Mouse (Mus musculus) heart, embryonic 13.5 days (tissue): Measurements from ENCODE around the gene Cfap161. TPM values are rescaled to one million over a fixed set of nuclear protein-coding genes. Genes with fewer than 3 reads are reported as not detected.
A peak's percentile ranks its signal among the peaks of the same experiment; 100 is the strongest.

ENCODE experiments used
- ATAC-seq: fragments of 200-750 bp; cut with Nextera tagmentation; 2 replicates; pipeline ENCODE4 v1.8.0; 2017; ENCODE audit warnings: moderate TSS enrichment; ENCODE audit not compliant: insufficient number of reproducible peaks, low FRiP score, low TSS enrichment; ENCODE audit errors: extremely low read depth
- H3K27ac ChIP-seq: fragments of 300-500 bp; sonication (generic); replicated peaks from 2 replicates; pipeline ENCODE4 v1.5.1; 2015; ENCODE audit warnings: moderate library complexity, mild to moderate bottlenecking, inconsistent platforms
- H3K27me3 ChIP-seq: fragments of 300-500 bp; sonication (generic); replicated peaks from 2 replicates; pipeline ENCODE4 v1.6.1; 2015; ENCODE audit warnings: mild to moderate bottlenecking, inconsistent platforms
- H3K36me3 ChIP-seq: fragments of 300-500 bp; sonication (generic); 2 replicates; pipeline ENCODE4 v1.6.1; 2015; ENCODE audit warnings: mild to moderate bottlenecking, inconsistent platforms
- H3K4me1 ChIP-seq: fragments of 300-500 bp; sonication (generic); 2 replicates; pipeline ENCODE4 v1.6.1; 2015; ENCODE audit warnings: inconsistent platforms
- H3K4me2 ChIP-seq: fragments of 300-500 bp; sonication (generic); 2 replicates; pipeline ENCODE4 v1.6.1; 2015; ENCODE audit warnings: inconsistent platforms, mild to moderate bottlenecking, moderate library complexity
- H3K4me3 ChIP-seq: fragments of 300-500 bp; sonication (generic); 2 replicates; pipeline ENCODE4 v1.5.1; 2015; ENCODE audit warnings: moderate library complexity, mild to moderate bottlenecking, inconsistent platforms
- H3K9ac ChIP-seq: fragments of 300-500 bp; sonication (generic); 2 replicates; pipeline ENCODE4 v1.6.1; 2015; ENCODE audit warnings: inconsistent platforms, mild to moderate bottlenecking, moderate library complexity
- H3K9me3 ChIP-seq: fragments of 300-500 bp; sonication (generic); 2 replicates; pipeline ENCODE4 v1.6.1; 2016; ENCODE audit warnings: inconsistent platforms
- WGBS: fragments of 180-500 bp; shearing (Covaris S2); methylation state at CpG from one replicate; pipeline ENCODE4 v1.1.7; 2015; ENCODE audit warnings: mixed read lengths; 5-methylcytosine and 5-hydroxymethylcytosine counted together
- polyA plus RNA-seq: library from polyadenylated mRNA; unstranded; fragments of >200 nt; fragmentation: Nextera tagmentation; extraction: Ambion mirVana; gene quantifications from 2 replicates; pipeline ENCODE4 v1.2.1, GENCODE M21; 2015

Cfap161 gene
- polyA plus RNA-seq, 1 experiment from 2014 or later = 4.4 TPM

DNA sequence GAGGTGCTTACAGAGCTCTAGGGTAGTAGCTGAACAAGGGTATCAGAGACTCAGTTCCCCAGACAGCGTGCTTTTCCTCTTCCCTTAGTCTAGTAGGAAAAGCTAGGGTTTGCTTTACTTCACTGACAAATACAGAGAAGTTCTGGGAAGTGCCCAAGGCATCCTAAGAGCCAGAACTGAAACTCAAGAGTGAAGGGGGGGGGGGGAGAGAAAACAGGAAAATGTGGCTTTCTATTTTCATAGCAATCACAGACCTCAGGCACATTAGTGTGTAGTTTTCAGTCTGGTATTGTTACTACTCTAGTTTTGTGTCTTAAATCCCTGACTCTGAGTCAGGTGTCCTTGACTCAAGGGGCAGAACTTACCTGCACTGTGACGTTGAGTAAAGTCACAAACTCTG lies 7.3 kb upstream of the Cfap161 start:
- H3K27ac ChIP-seq = no peak overlapping the region
- H3K4me1 ChIP-seq = peaks cover 33% of the 10 kb centered on the region
- H3K4me3 ChIP-seq = no peak overlapping the region
- H3K9ac ChIP-seq = no peak overlapping the region
- H3K9me3 ChIP-seq = no peaks in the 10 kb centered on the region
- no peaks in the 10 kb centered on the region for H3K36me3 ChIP-seq
- no peak for ATAC-seq
- no peaks in the 10 kb centered on the region for H3K27me3 ChIP-seq
- H3K4me2 ChIP-seq = no peak overlapping the region
- 71% methylated on average over 2 of the region's 2 CpGs for WGBS

DNA sequence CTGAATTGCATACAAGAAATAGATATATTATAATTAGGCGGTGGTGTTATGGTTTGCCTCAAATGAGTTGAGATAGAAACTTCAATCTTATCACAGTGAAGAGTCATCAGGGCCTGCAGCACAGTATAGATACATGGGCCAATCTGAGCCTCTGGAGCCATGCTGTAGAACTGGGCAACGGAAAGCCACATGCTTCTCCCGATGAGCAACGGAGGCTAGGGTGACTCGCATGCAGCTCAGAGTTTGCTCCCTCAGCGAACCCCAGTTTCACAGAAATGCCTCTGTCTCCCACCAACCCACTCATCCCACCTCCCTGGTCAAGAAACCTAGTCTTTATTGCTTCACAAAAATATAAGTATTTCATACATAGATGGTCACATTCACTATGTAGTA lies 6.8 kb upstream of the Cfap161 start:
- ATAC-seq = no peak
- WGBS = 70% methylated on average over 6 of the region's 6 CpGs
- Histone ChIP-seq H3K4me2 (no peak overlapping the region), H3K9me3 (no peaks in the 10 kb centered on the region), H3K4me1 (peaks cover 28% of the 10 kb centered on the region), H3K4me3 (no peak overlapping the region), H3K27me3 (no peaks in the 10 kb centered on the region), H3K9ac (no peak overlapping the region), H3K27ac (peak overlapping the region; percentile 65; the same call in 1 of the 2 replicates), H3K36me3 (no peaks in the 10 kb centered on the region)

DNA sequence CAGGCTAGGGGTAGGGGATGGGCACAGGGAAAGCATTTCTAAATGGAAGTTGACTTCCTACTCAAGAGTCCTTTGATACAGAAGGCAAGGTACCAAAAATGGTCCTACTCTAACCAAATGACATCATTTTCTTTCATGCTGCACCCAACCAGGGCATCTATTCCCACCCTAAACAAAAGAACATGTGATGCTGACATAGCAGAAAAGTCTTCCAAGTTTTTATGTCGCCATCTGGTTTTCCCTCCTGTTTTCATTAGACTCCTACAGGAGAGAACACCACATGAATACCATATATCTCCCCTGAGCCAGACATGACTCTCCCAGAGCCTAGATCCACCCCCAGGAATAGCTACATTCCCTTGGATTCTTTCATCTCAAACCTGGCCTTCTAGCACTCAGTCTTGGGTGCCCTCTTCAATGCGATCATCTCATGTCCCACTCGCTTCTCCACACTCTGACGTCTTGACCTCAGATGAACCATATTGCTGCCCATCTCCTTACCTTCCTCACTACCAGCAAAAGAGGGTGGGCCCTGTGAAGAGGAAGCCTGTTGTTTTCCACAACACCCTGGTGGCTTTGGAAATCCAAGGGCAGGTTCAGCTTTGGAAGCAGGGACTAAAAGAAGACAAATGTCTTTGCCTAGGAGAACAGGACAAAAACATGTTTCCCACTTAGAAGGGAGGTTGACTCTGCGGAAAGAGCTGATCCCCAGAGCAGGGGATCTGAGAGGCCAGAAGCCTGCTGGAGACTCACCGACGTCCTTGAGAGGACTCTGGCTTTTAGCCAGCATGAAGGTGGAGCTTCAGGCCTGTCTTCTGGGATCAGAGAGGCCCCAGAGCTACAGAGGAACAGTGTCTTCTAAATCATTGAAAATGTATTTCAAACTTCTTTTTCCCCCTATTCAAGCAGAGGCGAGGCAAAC lies 6.1 kb upstream of the Cfap161 start:
- Histone ChIP-seq H3K36me3 (no peaks in the 10 kb centered on the region), H3K9ac (no peak overlapping the region), H3K4me2 (no peak overlapping the region), H3K4me1 (peaks cover 26% of the 10 kb centered on the region), H3K27ac (peak overlapping the region; percentile 65), H3K9me3 (no peaks in the 10 kb centered on the region), H3K27me3 (no peaks in the 10 kb centered on the region), H3K4me3 (no peak overlapping the region)
- ATAC-seq = no peak
- WGBS = 54% methylated on average over 8 of the region's 8 CpGs

DNA sequence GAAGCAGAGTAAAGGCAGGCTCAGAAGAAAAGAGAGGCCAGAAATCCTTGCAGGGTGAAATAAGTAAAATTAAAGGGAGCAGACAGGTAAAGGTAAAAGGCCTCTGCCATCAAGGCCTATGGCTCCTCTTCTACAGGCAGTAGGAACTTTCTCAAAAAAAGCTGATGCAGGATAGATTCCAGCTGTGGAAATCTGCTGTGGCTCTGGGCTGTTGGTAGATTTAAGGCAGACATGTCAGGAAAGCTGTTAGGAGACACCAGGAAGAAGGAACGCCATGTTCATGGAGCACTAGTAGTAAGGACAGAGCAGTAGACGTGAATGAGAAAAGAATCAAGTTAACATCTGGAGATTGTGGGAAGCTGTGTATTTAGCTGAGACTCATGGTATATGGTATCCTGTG lies 5.4 kb upstream of the Cfap161 start:
- no peaks in the 10 kb centered on the region for H3K36me3 ChIP-seq
- no peak overlapping the region for H3K4me3 ChIP-seq
- no peaks in the 10 kb centered on the region for H3K9me3 ChIP-seq
- no peak overlapping the region for H3K27ac ChIP-seq
- no peak overlapping the region for H3K9ac ChIP-seq
- H3K4me1 ChIP-seq = peaks cover 26% of the 10 kb centered on the region
- H3K4me2 ChIP-seq = no peak overlapping the region
- no peak for ATAC-seq
- no peaks in the 10 kb centered on the region for H3K27me3 ChIP-seq
- WGBS = 78% methylated on average over 2 of the region's 2 CpGs

DNA sequence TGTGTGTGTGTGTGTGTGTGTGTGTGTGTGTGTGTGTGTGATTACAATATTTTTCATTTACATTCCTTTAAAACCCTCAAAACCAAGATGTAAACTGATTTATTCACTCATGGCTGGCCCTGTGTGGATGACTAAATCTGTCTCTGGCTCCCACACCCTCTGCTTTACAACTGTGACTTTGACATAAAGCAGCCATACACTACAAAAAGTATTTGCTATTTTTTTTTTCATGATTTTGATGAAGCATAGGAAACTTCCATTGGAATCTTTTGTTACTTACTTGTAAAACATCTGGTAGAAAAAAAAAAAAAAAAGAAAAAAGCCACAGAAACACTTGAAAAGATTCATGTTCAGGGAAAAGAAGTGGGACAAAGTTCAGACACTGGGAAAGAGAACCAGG lies 3.3 kb upstream of the Cfap161 start:
- no peak overlapping the region for H3K4me2 ChIP-seq
- H3K4me3 ChIP-seq = no peak overlapping the region
- no peaks in the 10 kb centered on the region for H3K27me3 ChIP-seq
- peaks cover 39% of the 10 kb centered on the region for H3K4me1 ChIP-seq
- no peaks in the 10 kb centered on the region for H3K9me3 ChIP-seq
- H3K27ac ChIP-seq = no peak overlapping the region
- H3K9ac ChIP-seq = no peak overlapping the region
- ATAC-seq = no peak
- no peaks in the 10 kb centered on the region for H3K36me3 ChIP-seq

DNA sequence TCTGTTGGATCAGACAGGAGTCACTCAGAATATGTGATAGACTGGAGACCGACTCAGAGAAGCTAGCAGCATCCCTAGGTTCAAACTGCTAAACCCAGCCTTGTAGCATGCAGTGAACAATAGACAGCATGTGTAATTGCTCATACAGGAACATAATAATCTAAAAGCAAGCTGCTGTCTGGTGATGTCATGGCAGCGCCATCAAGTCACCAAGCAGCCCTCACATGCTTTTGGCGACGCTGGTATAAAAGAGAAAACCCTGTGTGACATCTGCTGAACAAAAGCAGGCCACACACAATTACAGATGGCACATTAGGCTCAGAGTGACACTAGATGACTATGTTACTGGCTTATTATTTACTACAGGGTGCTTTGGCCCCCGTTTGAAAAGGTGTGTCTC lies 1.5 kb upstream of the Cfap161 start:
- no peak overlapping the region for H3K4me3 ChIP-seq
- H3K4me1 ChIP-seq = peaks cover 27% of the 10 kb centered on the region
- no peak overlapping the region for H3K9ac ChIP-seq
- no peak overlapping the region for H3K4me2 ChIP-seq
- H3K27me3 ChIP-seq = no peaks in the 10 kb centered on the region
- no peak overlapping the region for H3K27ac ChIP-seq
- ATAC-seq = no peak
- 79% methylated on average over 5 of the region's 5 CpGs for WGBS
- no peaks in the 10 kb centered on the region for H3K9me3 ChIP-seq
- no peaks in the 10 kb centered on the region for H3K36me3 ChIP-seq

DNA sequence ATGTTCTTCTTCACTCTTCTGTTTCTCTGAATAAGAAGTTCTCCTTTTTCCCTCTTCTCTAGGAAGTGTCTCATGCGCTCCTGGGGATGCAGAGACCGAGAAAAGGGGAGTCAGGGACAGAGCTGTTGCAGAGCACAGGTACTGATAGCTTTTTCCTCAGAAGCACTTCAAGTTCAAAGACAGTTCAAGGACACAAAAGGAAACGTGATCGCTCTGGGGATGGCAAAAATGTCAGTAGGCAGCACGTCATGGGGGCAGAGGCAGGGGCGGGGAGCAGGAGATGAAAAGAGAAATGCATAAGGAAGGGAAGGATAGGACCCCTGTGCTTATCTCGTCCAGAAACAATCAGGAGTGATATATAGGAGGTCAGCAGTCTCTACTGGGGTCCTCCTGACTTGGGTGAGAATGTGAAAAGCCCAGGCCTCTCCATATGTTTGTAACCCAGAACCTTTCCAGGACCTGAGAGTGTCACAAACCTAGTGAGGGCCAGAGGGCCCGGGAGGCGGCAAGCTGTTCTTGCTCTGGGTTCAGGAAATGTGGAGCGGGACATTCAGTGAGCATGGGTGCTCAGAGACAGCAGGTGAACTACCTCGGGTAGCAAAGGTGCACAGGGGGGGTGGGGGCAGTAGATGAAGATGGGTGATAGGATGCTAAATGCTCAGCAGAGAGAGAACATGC lies 535 bp downstream of the Cfap161 start:
- Histone ChIP-seq H3K4me1 (peaks cover 22% of the 10 kb centered on the region), H3K9ac (0 out of 2 replicates have a peak overlapping the region, but pooled peaks have one; percentile 28), H3K4me3 (no peak overlapping the region), H3K27me3 (no peaks in the 10 kb centered on the region), H3K27ac (no peak overlapping the region), H3K4me2 (peak overlapping the region; percentile 56), H3K9me3 (no peaks in the 10 kb centered on the region), H3K36me3 (no peaks in the 10 kb centered on the region)
- ATAC-seq = no peak
- WGBS = 28% methylated on average over 11 of the region's 11 CpGs

DNA sequence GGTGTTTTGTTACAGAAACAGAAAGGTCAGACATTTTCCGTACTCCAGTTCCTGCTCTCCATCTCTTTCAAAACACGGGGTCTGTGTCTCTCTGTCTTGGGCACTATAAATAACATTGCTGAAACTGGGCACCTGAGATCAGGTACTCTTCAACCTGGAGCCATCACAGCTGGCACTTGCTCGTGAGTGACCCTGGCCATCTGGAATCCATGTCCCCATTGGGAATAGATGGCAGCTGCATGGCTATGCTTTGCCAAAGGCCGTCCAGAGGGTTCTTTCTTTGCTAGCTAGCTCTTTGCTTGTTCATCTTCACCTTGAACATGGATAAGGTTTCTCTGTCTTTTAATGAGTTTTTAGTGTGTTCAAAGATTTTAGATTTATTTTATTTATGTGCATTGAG lies 13.8 kb downstream of the Cfap161 start:
- no peak overlapping the region for H3K27ac ChIP-seq
- WGBS = 82% methylated on average over 4 of the region's 4 CpGs
- H3K27me3 ChIP-seq = 0 out of 2 replicates have a peak, but pooled peaks cover 6% of the 10 kb centered on the region
- H3K36me3 ChIP-seq = no peaks in the 10 kb centered on the region
- H3K4me1 ChIP-seq = peaks cover 9% of the 10 kb centered on the region; the same call in 1 of the 2 replicates
- no peak for ATAC-seq
- no peaks in the 10 kb centered on the region for H3K9me3 ChIP-seq
- no peak overlapping the region for H3K4me2 ChIP-seq
- H3K9ac ChIP-seq = no peak overlapping the region
- H3K4me3 ChIP-seq = no peak overlapping the region

DNA sequence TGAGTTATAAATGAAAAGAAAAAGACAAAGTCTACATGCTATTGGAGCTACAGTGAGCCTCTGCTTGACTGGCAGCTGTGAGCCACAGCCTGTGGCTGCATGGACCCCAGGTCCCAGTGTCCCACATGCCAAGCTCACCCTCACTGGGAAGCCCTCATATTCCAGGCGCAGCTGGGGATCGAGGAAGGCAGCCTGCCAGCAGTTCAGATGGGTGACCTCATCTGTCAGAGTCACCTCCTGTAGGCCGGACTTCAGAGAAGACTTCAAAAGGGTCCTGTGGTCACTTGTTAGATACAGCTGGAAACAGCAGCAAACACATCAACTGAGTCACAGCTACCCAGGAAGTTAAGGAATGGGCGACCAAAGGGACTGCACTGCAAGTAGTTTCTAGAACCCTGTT lies 14.7 kb downstream of the Cfap161 start:
- Histone ChIP-seq H3K9me3 (no peaks in the 10 kb centered on the region), H3K9ac (no peak overlapping the region), H3K4me3 (no peak overlapping the region), H3K4me2 (no peak overlapping the region), H3K36me3 (no peaks in the 10 kb centered on the region), H3K27me3 (0 out of 2 replicates have a peak, but pooled peaks cover 10% of the 10 kb centered on the region), H3K27ac (no peak overlapping the region), H3K4me1 (peaks cover 9% of the 10 kb centered on the region; the same call in 1 of the 2 replicates)
- WGBS = 41% methylated on average over 4 of the region's 4 CpGs
- no peak for ATAC-seq

DNA sequence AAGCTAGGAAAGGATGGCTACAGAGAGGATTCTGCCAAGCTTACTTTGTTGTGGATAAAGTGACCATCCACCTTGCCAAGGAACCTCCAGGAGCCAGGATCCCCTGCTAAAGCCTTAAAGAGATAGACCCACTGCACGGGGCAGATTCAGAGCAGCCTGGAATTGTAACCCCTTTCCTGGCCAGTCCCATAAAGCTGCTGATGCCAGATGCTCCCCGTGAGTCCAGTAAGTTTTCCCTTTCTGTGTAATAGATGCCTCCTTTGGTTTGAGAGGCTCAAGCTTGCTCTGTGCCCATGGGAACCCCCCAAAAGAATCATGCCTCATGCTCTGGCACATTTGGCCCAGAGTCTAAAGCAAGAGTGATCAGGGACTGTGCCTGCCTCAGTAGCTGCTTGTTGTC lies 15.7 kb downstream of the Cfap161 start:
- no peak overlapping the region for H3K9ac ChIP-seq
- no peaks in the 10 kb centered on the region for H3K36me3 ChIP-seq
- WGBS = 63% methylated on average over 2 of the region's 2 CpGs
- 0 out of 2 replicates have a peak, but pooled peaks cover 10% of the 10 kb centered on the region for H3K27me3 ChIP-seq
- no peak for ATAC-seq
- no peak overlapping the region for H3K27ac ChIP-seq
- peaks cover 9% of the 10 kb centered on the region; the same call in 1 of the 2 replicates for H3K4me1 ChIP-seq
- H3K4me3 ChIP-seq = no peak overlapping the region
- no peaks in the 10 kb centered on the region for H3K9me3 ChIP-seq
- no peak overlapping the region for H3K4me2 ChIP-seq

DNA sequence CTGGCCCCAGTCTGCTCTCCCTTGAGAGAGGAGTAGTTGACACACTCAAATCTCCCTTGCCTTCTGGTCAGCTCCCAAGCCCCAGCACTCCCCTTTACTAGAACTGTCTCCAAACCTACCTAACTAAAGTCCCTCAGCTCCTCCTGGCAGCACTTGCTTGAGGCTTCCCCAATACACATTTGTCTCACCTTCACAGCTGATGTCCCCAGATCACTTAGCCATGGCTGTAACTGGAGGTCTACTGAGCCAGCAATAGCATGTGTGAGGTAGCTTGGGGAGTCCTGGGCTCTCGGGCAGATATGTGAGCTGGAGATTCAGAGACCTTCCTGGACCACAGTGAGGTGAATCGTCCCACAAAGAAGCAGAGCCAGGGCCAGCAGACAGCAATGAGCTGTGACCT lies 16.2 kb downstream of the Cfap161 start:
- Histone ChIP-seq H3K4me2 (no peak overlapping the region), H3K4me3 (no peak overlapping the region), H3K4me1 (peaks cover 9% of the 10 kb centered on the region; the same call in 1 of the 2 replicates), H3K27me3 (0 out of 2 replicates have a peak, but pooled peaks cover 10% of the 10 kb centered on the region), H3K36me3 (no peaks in the 10 kb centered on the region), H3K27ac (no peak overlapping the region), H3K9me3 (no peaks in the 10 kb centered on the region), H3K9ac (no peak overlapping the region)
- no peak for ATAC-seq
- 59% methylated on average over 2 of the region's 2 CpGs for WGBS
